In the genomic region with DNA sequence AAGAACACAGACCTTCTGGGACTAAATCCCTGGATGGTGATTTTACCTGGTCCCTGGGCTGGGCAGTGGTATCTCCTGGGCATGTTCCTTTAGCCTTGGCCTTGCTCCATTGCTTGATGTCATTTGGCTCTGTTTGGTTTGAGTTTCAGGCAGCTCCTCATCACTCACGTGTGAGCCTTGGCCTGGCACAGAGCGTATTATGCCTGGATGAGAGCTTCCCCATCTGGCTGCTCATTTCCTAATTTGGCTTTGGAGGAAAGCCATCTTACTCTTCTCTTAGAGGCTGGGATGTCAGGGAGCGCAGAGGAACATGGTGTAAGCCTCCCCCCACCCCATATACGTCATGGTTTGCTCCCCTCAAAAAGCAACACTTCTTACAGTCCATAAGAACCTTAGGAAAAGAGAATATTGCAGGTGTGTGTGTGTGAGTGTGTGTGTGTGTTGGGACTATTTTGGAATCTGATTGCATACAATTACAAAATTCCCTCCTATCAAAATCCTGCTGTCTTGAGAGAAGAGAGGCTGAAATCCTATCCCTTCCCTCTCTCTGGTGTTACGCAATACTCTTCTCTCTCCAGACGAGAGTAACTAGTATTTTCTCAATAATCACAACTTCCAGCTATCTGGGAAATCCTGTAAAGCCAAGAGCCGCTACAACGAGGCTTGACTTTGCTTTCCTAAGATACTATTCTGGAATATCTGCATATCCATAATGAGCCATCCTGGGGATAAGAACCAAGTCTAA, we compare ENCODE assay signal across 10 mouse cellular contexts.
DNase-seq lines count a peak whose midpoint lies in the region; ATAC-seq lines count a peak whose summit lies in the region.
"Had no signal": no experiment of that assay in that cellular context is flagged by ENCODE, and none has a peak within 500 bp of the region (broad histone marks: within the 10 kb centered on the region; RNA-seq: fewer than 3 reads in every experiment).

No protein-coding gene starts in this region.

- H3K36me3 ChIP-seq in forebrain, embryonic 13.5 days (ENCODE audit: poor library complexity, severe bottlenecking): no peaks in the 10 kb centered on the region
- no peaks in the 10 kb centered on the region; the same call in 1 of the 2 replicates for H3K36me3 ChIP-seq in forebrain, embryonic 12.5 days (replicated peaks)
- H3K36me3 ChIP-seq: heart, embryonic 10.5 days had no signal

- no peak overlapping the region for H3K9ac ChIP-seq in forebrain, embryonic 13.5 days
- H3K9ac ChIP-seq in forebrain, embryonic 12.5 days: no peak overlapping the region

- H3K4me3 ChIP-seq in forebrain, embryonic 13.5 days: no peak overlapping the region
- no peak overlapping the region for H3K4me3 ChIP-seq in forebrain, embryonic 12.5 days (replicated peaks)
- H3K4me3 ChIP-seq: heart, embryonic 10.5 days had no signal

- H3K27me3 ChIP-seq in forebrain, embryonic 13.5 days: no peaks in the 10 kb centered on the region
- H3K27me3 ChIP-seq in forebrain, embryonic 12.5 days: peaks cover 15% of the 10 kb centered on the region

- peak overlapping the region; percentile 60 for H3K27ac ChIP-seq in forebrain, embryonic 13.5 days
- no peak overlapping the region for H3K27ac ChIP-seq in forebrain, embryonic 12.5 days
- H3K27ac ChIP-seq: heart, embryonic 10.5 days; kidney, postnatal 0 days had no signal

- peaks cover 42% of the 10 kb centered on the region for H3K4me1 ChIP-seq in forebrain, embryonic 13.5 days
- peaks cover 14% of the 10 kb centered on the region for H3K4me1 ChIP-seq in forebrain, embryonic 12.5 days

- no peaks in the 10 kb centered on the region for H3K9me3 ChIP-seq in forebrain, embryonic 13.5 days (replicated peaks)
- H3K9me3 ChIP-seq in forebrain, embryonic 12.5 days: no peaks in the 10 kb centered on the region
- H3K9me3 ChIP-seq: heart, embryonic 10.5 days had no signal

- H3K4me2 ChIP-seq in forebrain, embryonic 13.5 days: peak overlapping the region; percentile 12; the same call in 1 of the 2 replicates
- no peak overlapping the region for H3K4me2 ChIP-seq in forebrain, embryonic 12.5 days

- ATAC-seq in forebrain, embryonic 13.5 days: peak; percentile 87
- ATAC-seq in forebrain, embryonic 12.5 days (ENCODE audit: low FRiP score): no peak; the same call in 1 of the 2 replicates
- no peak for ATAC-seq in activated CD4-positive, CD25-positive, alpha-beta regulatory T cell, adult 4 months

- DNase-seq in right cerebral cortex, adult 18-20 months: peak; percentile 45
- DNase-seq in right cerebral cortex, postnatal 4 days: no peak
- peak; percentile 38 to 51 for DNase-seq in left cerebral cortex, postnatal 36 days (ENCODE audit: low spot score in 2 of 2)
- DNase-seq in adrenal gland, postnatal 25 days: no peak
- no peak for DNase-seq in kidney, postnatal 36 days

- intact Hi-C loops in left cerebral cortex, postnatal 36 days (cut with DNase I): no loop called here

- 72% methylated on average over 8 of the region's 8 CpGs for WGBS in forebrain, embryonic 13.5 days
- 78% methylated on average over 8 of the region's 8 CpGs for WGBS in forebrain, embryonic 12.5 days

Comparison
In these comparisons a context has a peak if more than half of its experiments do, and no peak if none do; other contexts are left out.
1. DNase-seq: peak in right cerebral cortex, adult 18-20 months (single experiment) and left cerebral cortex, postnatal 36 days (2 of 2); none in right cerebral cortex, postnatal 4 days (single experiment), adrenal gland, postnatal 25 days (single experiment) and kidney, postnatal 36 days (0 of 2).